Mouse (Mus musculus): ENCODE measurements around the gene Slc1a7. TPM values are rescaled to one million over a fixed set of nuclear protein-coding genes. Genes with fewer than 3 reads are reported as not detected.

Gene Slc1a7
- polyA plus RNA-seq, 1 experiment from 2014 or later, result 0.05 TPM

DNA sequence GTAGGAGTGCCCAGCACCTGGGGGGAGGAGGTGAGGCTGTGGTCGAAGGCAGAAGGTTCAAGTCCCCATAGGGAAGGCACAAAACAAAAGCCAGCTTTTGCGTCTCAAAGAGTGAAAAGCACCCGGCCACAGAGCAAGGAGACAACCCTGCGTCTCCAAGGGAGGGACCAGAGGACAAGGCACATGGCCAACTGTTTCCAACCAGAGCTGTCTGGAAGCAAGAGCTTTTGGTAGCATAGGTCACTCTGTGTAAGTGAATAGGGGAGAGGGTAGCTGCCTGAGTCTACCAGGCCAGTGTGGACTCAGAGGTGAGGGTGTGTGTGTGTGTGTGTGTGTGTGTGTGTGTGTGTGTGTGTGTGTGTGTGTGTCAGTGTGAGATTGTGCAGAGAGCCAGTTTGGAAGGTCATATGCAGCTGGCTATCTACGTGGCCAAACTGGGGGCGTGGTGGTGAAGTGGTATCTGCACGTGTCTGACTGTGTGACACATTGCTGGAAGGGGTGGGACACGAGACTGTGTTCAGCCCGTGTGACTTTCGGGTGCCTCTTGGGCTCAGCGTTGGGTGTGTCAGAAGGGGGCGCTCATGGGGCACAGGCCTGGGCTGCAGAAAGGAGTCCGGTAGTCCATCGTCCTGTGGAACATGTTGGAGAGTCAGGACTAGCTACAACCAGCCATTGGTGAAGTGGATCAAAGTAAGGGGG lies 47.1 kb downstream of the Slc1a7 start:
- Histone ChIP-seq H3K4me1 (replicated peaks; ENCODE audit: insufficient read depth, low read length) (no peaks in the 10 kb centered on the region), H3K9ac (ENCODE audit: low read depth, low read length) (no peak overlapping the region), H3K4me3 (replicated peaks; ENCODE audit: low read depth, low read length) (no peak overlapping the region), H3K36me3 (ENCODE audit: insufficient read depth, low read length) (no peaks in the 10 kb centered on the region), H3K4me2 (ENCODE audit: low read length) (no peak overlapping the region), H3K27ac (no peak overlapping the region), H3K27me3 (ENCODE audit: insufficient read depth, low read length) (no peaks in the 10 kb centered on the region), H3K9me3 (replicated peaks; ENCODE audit: low read length) (no peaks in the 10 kb centered on the region)
- 65% methylated on average over 14 of the region's 14 CpGs for whole genome bisulfite sequencing
- ATAC-seq (replicated peaks; ENCODE audit: low FRiP score, low read depth), result no peak
- no peak for DNase-seq (ENCODE audit: low spot score)
- TF ChIP-seq CTCF (IDR thresholded peaks at IDR 0.05; ENCODE audit: low read depth), result peak; percentile 28; the same call in 1 of the 2 replicates

DNA sequence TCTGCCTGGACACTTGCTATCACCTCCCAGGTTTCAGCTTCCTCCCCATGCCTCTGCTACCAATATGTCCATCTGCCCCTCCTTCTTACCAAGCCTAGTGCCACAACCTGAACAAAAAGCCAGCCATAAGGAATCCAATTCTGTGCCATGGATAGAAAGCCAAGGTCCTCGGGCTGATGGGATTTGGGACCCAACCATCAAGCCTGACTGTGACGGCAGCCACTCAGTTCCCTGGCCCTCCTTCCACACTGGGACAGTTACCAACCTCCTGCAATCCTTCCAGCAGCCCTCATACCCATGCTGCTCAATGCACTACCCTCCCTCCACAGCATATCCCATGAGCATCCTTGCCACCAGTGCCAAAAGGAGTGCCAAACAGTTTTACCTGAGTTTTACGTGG lies 48.2 kb downstream of the Slc1a7 start:
- TF ChIP-seq CTCF (IDR thresholded peaks at IDR 0.05; ENCODE audit: low read depth), result no peak
- no peaks in the 10 kb centered on the region for H3K36me3 ChIP-seq (ENCODE audit: insufficient read depth, low read length)
- DNase-seq (ENCODE audit: low spot score) (no peak), ATAC-seq (replicated peaks; ENCODE audit: low FRiP score, low read depth) (no peak)
- WGBS, result 87% methylated on average over 3 of the region's 3 CpGs
- no peak overlapping the region for H3K4me3 ChIP-seq (replicated peaks; ENCODE audit: low read depth, low read length)
- H3K4me2 ChIP-seq (ENCODE audit: low read length), result no peak overlapping the region
- H3K4me1 ChIP-seq (replicated peaks; ENCODE audit: insufficient read depth, low read length), result no peaks in the 10 kb centered on the region
- H3K27ac ChIP-seq, result no peak overlapping the region
- no peak overlapping the region for H3K9ac ChIP-seq (ENCODE audit: low read depth, low read length)
- no peaks in the 10 kb centered on the region for H3K9me3 ChIP-seq (replicated peaks; ENCODE audit: low read length)
- no peaks in the 10 kb centered on the region for H3K27me3 ChIP-seq (ENCODE audit: insufficient read depth, low read length)

DNA sequence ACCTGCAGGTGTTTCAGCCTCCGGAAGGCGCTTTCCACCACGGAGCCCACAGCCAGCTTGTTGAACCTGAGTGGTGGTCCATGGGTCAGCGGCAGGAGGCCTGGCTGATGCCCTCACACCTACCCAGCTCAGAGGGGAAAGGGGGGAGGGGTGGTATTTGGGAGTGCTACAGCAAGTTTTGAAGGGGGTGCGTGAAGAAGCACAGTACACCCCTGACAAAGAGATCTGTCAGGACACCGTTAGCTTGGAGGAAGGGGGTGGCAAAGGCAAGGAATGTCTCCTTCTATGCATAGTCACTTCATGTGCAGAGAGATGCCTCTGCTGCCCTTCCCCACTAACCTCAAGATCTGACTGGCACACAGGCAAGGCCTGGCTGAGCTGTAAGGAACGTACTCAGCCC lies 49.7 kb downstream of the Slc1a7 start:
- H3K36me3 ChIP-seq (ENCODE audit: insufficient read depth, low read length), result no peaks in the 10 kb centered on the region
- no peak overlapping the region for H3K4me2 ChIP-seq (ENCODE audit: low read length)
- no peak overlapping the region for H3K4me3 ChIP-seq (replicated peaks; ENCODE audit: low read depth, low read length)
- no peaks in the 10 kb centered on the region for H3K9me3 ChIP-seq (replicated peaks; ENCODE audit: low read length)
- H3K27ac ChIP-seq, result no peak overlapping the region
- H3K27me3 ChIP-seq (ENCODE audit: insufficient read depth, low read length), result no peaks in the 10 kb centered on the region
- 80% methylated on average over 7 of the region's 7 CpGs for WGBS
- no peak for TF ChIP-seq CTCF (IDR thresholded peaks at IDR 0.05; ENCODE audit: low read depth)
- DNase-seq (ENCODE audit: low spot score) (no peak), ATAC-seq (replicated peaks; ENCODE audit: low FRiP score, low read depth) (no peak)
- no peak overlapping the region for H3K9ac ChIP-seq (ENCODE audit: low read depth, low read length)
- no peaks in the 10 kb centered on the region for H3K4me1 ChIP-seq (replicated peaks; ENCODE audit: insufficient read depth, low read length)

DNA sequence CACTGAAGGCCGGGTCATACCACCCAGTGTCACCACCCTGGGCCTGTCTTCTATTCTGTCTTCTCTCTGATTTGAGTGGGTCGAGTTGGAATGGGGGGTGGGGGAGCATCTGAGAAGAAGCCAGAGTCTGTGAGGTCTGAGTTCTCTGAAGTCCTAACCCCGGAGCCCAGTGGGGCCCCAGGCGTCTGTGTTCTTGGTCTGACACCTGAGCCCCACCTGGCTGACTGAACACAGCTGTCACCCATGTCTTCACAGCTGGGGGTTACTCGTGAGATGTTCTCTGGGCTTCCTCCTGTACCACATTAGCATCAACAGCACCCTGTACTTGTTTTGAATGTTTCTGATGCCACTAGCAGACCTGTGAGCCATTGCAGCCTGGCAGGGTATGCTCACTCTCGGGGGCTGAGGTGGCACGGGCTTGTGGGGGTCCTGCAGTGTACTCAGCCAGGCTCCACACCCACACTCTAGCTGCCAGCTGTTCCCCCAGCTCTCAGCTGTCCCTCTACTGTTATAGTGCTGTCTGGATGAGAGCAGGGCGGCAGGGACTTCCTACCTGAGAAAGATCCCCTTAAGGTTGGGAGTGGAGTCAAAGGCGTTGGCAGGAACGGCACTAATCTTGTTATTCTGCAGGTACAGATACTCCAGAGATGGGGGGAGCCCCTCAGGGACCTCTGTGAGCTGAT lies 50.2 kb downstream of the Slc1a7 start:
- no peak for TF ChIP-seq CTCF (IDR thresholded peaks at IDR 0.05; ENCODE audit: low read depth)
- Histone ChIP-seq H3K9ac (ENCODE audit: low read depth, low read length) (no peak overlapping the region), H3K4me3 (replicated peaks; ENCODE audit: low read depth, low read length) (no peak overlapping the region), H3K4me2 (ENCODE audit: low read length) (no peak overlapping the region), H3K27me3 (ENCODE audit: insufficient read depth, low read length) (no peaks in the 10 kb centered on the region), H3K9me3 (replicated peaks; ENCODE audit: low read length) (no peaks in the 10 kb centered on the region), H3K4me1 (replicated peaks; ENCODE audit: insufficient read depth, low read length) (no peaks in the 10 kb centered on the region), H3K27ac (no peak overlapping the region), H3K36me3 (ENCODE audit: insufficient read depth, low read length) (no peaks in the 10 kb centered on the region)
- no peak for ATAC-seq (replicated peaks; ENCODE audit: low FRiP score, low read depth)
- WGBS, result 42% methylated on average over 10 of the region's 10 CpGs
- DNase-seq (ENCODE audit: low spot score), result no peak

DNA sequence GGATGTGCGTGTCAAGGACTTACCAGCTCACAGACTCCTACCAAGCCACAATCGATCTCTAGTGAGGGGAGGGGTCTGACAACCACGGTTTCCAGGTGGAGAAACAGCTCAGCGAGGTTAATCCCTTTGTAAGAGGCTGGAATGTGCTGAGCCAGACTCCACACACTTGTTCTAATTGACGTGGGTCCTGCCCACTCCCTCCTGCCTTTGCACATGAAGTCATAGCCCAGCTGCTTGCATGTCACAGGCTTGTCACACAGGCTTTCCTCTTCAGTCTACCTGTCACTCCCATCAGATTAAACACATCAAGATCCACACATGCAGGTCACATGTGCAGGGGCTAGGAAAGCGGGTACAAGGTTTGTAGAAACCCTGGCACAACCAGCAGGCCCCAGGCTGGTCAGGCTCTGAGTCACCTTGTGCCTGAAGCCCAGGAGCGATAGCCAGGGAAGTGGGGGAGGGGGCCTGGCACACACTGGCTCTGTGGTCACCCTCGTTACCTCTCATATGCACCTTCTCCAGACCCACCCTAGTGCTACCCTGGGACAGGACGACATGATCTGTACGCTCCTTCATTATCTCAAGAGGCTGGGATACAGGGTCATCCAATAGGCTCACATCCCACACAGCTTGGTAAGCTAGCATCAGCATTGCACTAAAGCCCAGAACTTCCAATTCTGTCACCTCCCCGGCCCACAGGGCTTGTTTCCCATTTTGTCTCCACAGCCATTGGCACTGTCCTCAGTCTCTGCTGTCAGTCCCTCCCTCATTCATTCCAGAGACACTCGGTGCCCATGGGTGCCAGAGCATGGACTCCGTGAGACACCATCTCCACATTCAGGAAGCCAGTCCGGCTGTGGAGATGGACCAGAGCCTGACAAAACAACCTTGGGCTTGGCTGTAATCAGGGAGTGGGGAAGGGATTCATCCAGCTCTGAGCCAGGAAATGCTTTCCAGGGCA lies 51.1 kb downstream of the Slc1a7 start:
- Histone ChIP-seq H3K4me1 (replicated peaks; ENCODE audit: insufficient read depth, low read length) (no peaks in the 10 kb centered on the region), H3K9me3 (replicated peaks; ENCODE audit: low read length) (no peaks in the 10 kb centered on the region), H3K9ac (ENCODE audit: low read depth, low read length) (no peak overlapping the region), H3K4me3 (replicated peaks; ENCODE audit: low read depth, low read length) (no peak overlapping the region), H3K36me3 (ENCODE audit: insufficient read depth, low read length) (no peaks in the 10 kb centered on the region), H3K27ac (no peak overlapping the region), H3K27me3 (ENCODE audit: insufficient read depth, low read length) (no peaks in the 10 kb centered on the region), H3K4me2 (ENCODE audit: low read length) (no peak overlapping the region)
- no peak; the same call in 1 of the 2 replicates for ATAC-seq (replicated peaks; ENCODE audit: low FRiP score, low read depth)
- WGBS, result 51% methylated on average over 13 of the region's 14 CpGs
- TF ChIP-seq CTCF (IDR thresholded peaks at IDR 0.05; ENCODE audit: low read depth), result no peak
- DNase-seq (ENCODE audit: low spot score), result no peak

DNA sequence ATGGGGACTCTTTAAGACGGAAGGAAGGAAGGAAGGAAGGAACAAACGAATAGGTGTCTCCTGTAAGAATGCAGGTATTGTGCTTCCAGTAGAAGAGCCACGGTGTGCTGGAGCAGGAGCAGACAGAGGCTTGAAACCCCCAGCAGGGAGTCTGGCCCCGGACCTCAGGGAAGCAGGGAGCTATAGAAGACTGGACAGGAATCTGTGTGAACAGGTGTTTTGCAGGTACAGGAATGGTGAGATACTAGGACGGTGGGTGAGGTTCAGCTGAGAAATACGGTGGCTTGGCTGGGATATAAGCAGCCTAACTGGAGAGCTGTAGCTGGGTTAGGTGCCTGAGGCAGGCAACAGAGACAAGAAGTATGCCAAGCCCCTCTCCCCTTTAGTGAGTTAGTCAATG lies 52.0 kb downstream of the Slc1a7 start:
- 89% methylated on average over 6 of the region's 6 CpGs for WGBS
- no peak for DNase-seq (ENCODE audit: low spot score)

More for the DNA sequence above, 52.0 kb downstream of the Slc1a7 start:
- Histone ChIP-seq H3K4me2 (ENCODE audit: low read length) (no peak overlapping the region), H3K27me3 (ENCODE audit: insufficient read depth, low read length) (no peaks in the 10 kb centered on the region), H3K9ac (ENCODE audit: low read depth, low read length) (no peak overlapping the region), H3K4me3 (replicated peaks; ENCODE audit: low read depth, low read length) (no peak overlapping the region), H3K36me3 (ENCODE audit: insufficient read depth, low read length) (no peaks in the 10 kb centered on the region), H3K4me1 (replicated peaks; ENCODE audit: insufficient read depth, low read length) (0 out of 2 replicates have a peak, but pooled peaks cover 2% of the 10 kb centered on the region), H3K27ac (no peak overlapping the region), H3K9me3 (replicated peaks; ENCODE audit: low read length) (no peaks in the 10 kb centered on the region)
- ATAC-seq (replicated peaks; ENCODE audit: low FRiP score, low read depth), result no peak
- no peak for TF ChIP-seq CTCF (IDR thresholded peaks at IDR 0.05; ENCODE audit: low read depth)
